Mouse (Mus musculus) frontal cortex, postnatal 14 days (tissue): Measurements from ENCODE around the gene Cpne5.
"Not testable (repeated sequence)": the region's sequence is repeated elsewhere in the genome, so short reads cannot be mapped to it uniquely, and the experiment has no call there.

ENCODE experiments used
- DNase-seq, 2 experiments: peaks; one replicate each; pipeline ENCODE4 v3.0.0; 2022; ENCODE audit warnings: low spot score in 2 of 2

The Cpne5 gene

GRCm38 (mm10) chr17:29237772-29238420 lies at the start of gene Cpne5:
Cpne5 (minus strand) TSS chr17:29238167.
- peak; percentile 38 to 41 for DNase-seq

- DNase-seq, result no peak
Measured at GRCm38 (mm10) chr17:29282216-29282952, 44.4 kb upstream of the Cpne5 start.

- no peak for DNase-seq
Measured at GRCm38 (mm10) chr17:29281541-29281940, 43.6 kb upstream of the Cpne5 start.

GRCm38 (mm10) chr17:29280422-29280821 lies 42.5 kb upstream of the Cpne5 start:
- no peak for DNase-seq

GRCm38 (mm10) chr17:29273889-29274288 lies 35.9 kb upstream of the Cpne5 start:
- no peak for DNase-seq

- DNase-seq, result no peak
Measured at GRCm38 (mm10) chr17:29273156-29273555, 35.2 kb upstream of the Cpne5 start.

GRCm38 (mm10) chr17:29270148-29270698 lies 32.3 kb upstream of the Cpne5 start:
- no peak for DNase-seq

- no peak for DNase-seq
Measured at GRCm38 (mm10) chr17:29269349-29269706, 31.4 kb upstream of the Cpne5 start.

- peak; percentile 92 to 93 for DNase-seq
Measured at GRCm38 (mm10) chr17:29268682-29269348, 30.8 kb upstream of the Cpne5 start, which contains the start of gene BC004004. BC004004 (plus strand) TSS chr17:29268788.

- no peak for DNase-seq
Measured at GRCm38 (mm10) chr17:29267931-29268681, 30.1 kb upstream of the Cpne5 start.

GRCm38 (mm10) chr17:29267040-29267439 lies 29.1 kb upstream of the Cpne5 start:
- DNase-seq, result not testable (repeated sequence)

- no peak for DNase-seq
Measured at GRCm38 (mm10) chr17:29264760-29265159, 26.8 kb upstream of the Cpne5 start.

GRCm38 (mm10) chr17:29263840-29264633 lies 26.1 kb upstream of the Cpne5 start, which contains the start of gene Ppil1:
Ppil1 (minus strand) TSS chr17:29264186.
- peak; percentile 60 to 75 for DNase-seq

GRCm38 (mm10) chr17:29263417-29263816 lies 25.4 kb upstream of the Cpne5 start:
- DNase-seq, result no peak

GRCm38 (mm10) chr17:29262259-29262649 lies 24.3 kb upstream of the Cpne5 start:
- DNase-seq, result no peak

- no peak for DNase-seq
Measured at GRCm38 (mm10) chr17:29261603-29262258, 23.8 kb upstream of the Cpne5 start.

GRCm38 (mm10) chr17:29260501-29260900 lies 22.5 kb upstream of the Cpne5 start:
- DNase-seq, result no peak

- DNase-seq, result peak in 1 of 2 experiments; percentile 60
Measured at GRCm38 (mm10) chr17:29259489-29259888, 21.5 kb upstream of the Cpne5 start.

GRCm38 (mm10) chr17:29258921-29259320 lies 21.0 kb upstream of the Cpne5 start:
- no peak for DNase-seq

GRCm38 (mm10) chr17:29258025-29258558 lies 20.1 kb upstream of the Cpne5 start:
- no peak for DNase-seq
